Comparison of ENCODE assay signal across 21 mouse cellular contexts in genomic region chr16:91880869-91881767, GRCm38 (mm10).
DNase-seq lines count a peak whose midpoint lies in the region; ATAC-seq and TF ChIP-seq lines count a peak whose summit lies in the region.
"Had no signal": no experiment of that assay in that cellular context is flagged by ENCODE, and none has a peak within 500 bp of the region (broad histone marks: within the 10 kb centered on the region; RNA-seq: fewer than 3 reads in every experiment).

No protein-coding gene starts in this region.

- H3K4me2 ChIP-seq in liver, embryonic 15.5 days, result peak overlapping the region; percentile 9; the same call in 1 of the 2 replicates
- H3K4me2 ChIP-seq: embryonic facial prominence, embryonic 12.5 days; hindbrain, embryonic 13.5 days; lung, embryonic 14.5 days; neural tube, embryonic 12.5 days had no signal

- TF ChIP-seq CTCF in left cerebral cortex, adult 2 months (IDR thresholded peaks at IDR 0.05), result no peak
- TF ChIP-seq CTCF in MEL (IDR thresholded peaks at IDR 0.05 in 2 of 3, conservative IDR thresholded peaks at IDR 0.05 in 1 of 3; ENCODE audit: control insufficient read depth in 1 of 3, insufficient read depth in 1 of 3, low read depth in 2 of 3, low read length in 3 of 3, poor library complexity in 1 of 3, severe bottlenecking in 1 of 3), result no peak

- no peak for TF ChIP-seq RAD21 in MEL (IDR thresholded peaks at IDR 0.05; ENCODE audit: low read depth, low read length)

- ATAC-seq in cerebellum, adult (ENCODE audit: insufficient number of reproducible peaks, low FRiP score, low TSS enrichment), result no peak
- ATAC-seq in liver, embryonic 15.5 days (ENCODE audit: insufficient read depth), result peak; percentile 33; the same call in 1 of the 2 replicates
- ATAC-seq in erythroblast, adult 5-6 weeks (replicated peaks; ENCODE audit: low FRiP score, poor library complexity, severe bottlenecking), result no peak; the same call in 1 of the 2 replicates

- WGBS in liver, embryonic 15.5 days (ENCODE audit: insufficient replicate concordance), result 67% methylated on average over 11 of the region's 11 CpGs

- no peak overlapping the region for H3K4me3 ChIP-seq in left cerebral cortex, adult 2 months
- no peak overlapping the region for H3K4me3 ChIP-seq in MEL (ENCODE audit: control insufficient read depth in 1 of 2, insufficient read depth in 1 of 2, low read depth in 2 of 2, low read length in 2 of 2)
- no peak overlapping the region for H3K4me3 ChIP-seq in liver, embryonic 15.5 days (replicated peaks)
- H3K4me3 ChIP-seq: embryonic facial prominence, embryonic 12.5 days; erythroblast, embryonic 14.5 days; gastrocnemius, adult 2 months; hindbrain, embryonic 13.5 days; megakaryocyte, embryonic 14.5 days; neural tube, embryonic 12.5 days had no signal

- no peak for TF ChIP-seq EP300 in MEL (IDR thresholded peaks at IDR 0.05; ENCODE audit: low read depth in 1 of 2, low read length in 2 of 2)

- H3K36me3 ChIP-seq in MEL (ENCODE audit: control insufficient read depth in 1 of 2, insufficient read depth in 2 of 2, low read length in 2 of 2), result no peaks in the 10 kb centered on the region; a peak in 2 of 4 replicates
- no peaks in the 10 kb centered on the region for H3K36me3 ChIP-seq in liver, embryonic 15.5 days (replicated peaks)
- H3K36me3 ChIP-seq: embryonic facial prominence, embryonic 12.5 days had no signal

- intact Hi-C loops in left cerebral cortex, adult 2 months (cut with DNase I), result no loop called here
- intact Hi-C loops in left cerebral cortex, postnatal 36 days (cut with DNase I), result no loop called here

- no peaks in the 10 kb centered on the region for H3K9me3 ChIP-seq in MEL (replicated peaks; ENCODE audit: insufficient read depth, low read length)
- H3K9me3 ChIP-seq in liver, embryonic 15.5 days (replicated peaks), result no peaks in the 10 kb centered on the region
- H3K9me3 ChIP-seq: embryonic facial prominence, embryonic 12.5 days; hindbrain, embryonic 13.5 days; neural tube, embryonic 12.5 days had no signal

- peaks cover 0 to 6% of the 10 kb centered on the region in 2 experiments; a peak in 1 of 4 replicates for H3K4me1 ChIP-seq in MEL (ENCODE audit: control insufficient read depth in 1 of 2, insufficient read depth in 2 of 2, low read length in 2 of 2)
- H3K4me1 ChIP-seq in liver, embryonic 15.5 days (replicated peaks), result peaks cover 25% of the 10 kb centered on the region

- H3K27ac ChIP-seq in left cerebral cortex, adult 2 months, result 0 out of 2 replicates have a peak overlapping the region, but pooled peaks have one; percentile 2
- no peak overlapping the region for H3K27ac ChIP-seq in MEL (ENCODE audit: control insufficient read depth, low read depth, low read length)
- H3K27ac ChIP-seq in liver, embryonic 15.5 days (replicated peaks), result no peak overlapping the region
- H3K27ac ChIP-seq: hindbrain, embryonic 13.5 days; neural tube, embryonic 12.5 days had no signal

- no peak overlapping the region for H3K9ac ChIP-seq in MEL (ENCODE audit: control insufficient read depth, low read depth, low read length, poor library complexity, severe bottlenecking)
- no peak overlapping the region for H3K9ac ChIP-seq in liver, embryonic 15.5 days
- H3K9ac ChIP-seq: embryonic facial prominence, embryonic 12.5 days; hindbrain, embryonic 13.5 days; lung, embryonic 14.5 days; neural tube, embryonic 12.5 days had no signal

- H3K79me2 ChIP-seq in MEL (ENCODE audit: control insufficient read depth, insufficient read depth, low read length, poor library complexity), result no peaks in the 10 kb centered on the region

- peak; percentile 52 to 57 for DNase-seq in cerebellum, postnatal 10 days
- DNase-seq in left cerebral cortex, adult 2 months (ENCODE audit: extremely low spot score in 1 of 2, low spot score in 2 of 2), result no peak
- no peak for DNase-seq in left cerebral cortex, postnatal 36 days (ENCODE audit: low spot score in 2 of 2)
- DNase-seq in MEL (ENCODE audit: low read depth, low spot score), result no peak
- no peak for DNase-seq in urinary bladder, postnatal 10 days (ENCODE audit: low spot score)
- DNase-seq: adrenal gland, postnatal 25 days; cerebellum, adult 11-12 months; kidney, adult 11 months; lung, embryonic 14.5 days; midbrain, embryonic 14.5 days; thymus, adult 2 months; thymus, postnatal 4 days had no signal

- H3K27me3 ChIP-seq in MEL (ENCODE audit: control insufficient read depth in 1 of 2, insufficient read depth in 2 of 2, low read length in 2 of 2), result no peaks in the 10 kb centered on the region
- peaks cover 49% of the 10 kb centered on the region for H3K27me3 ChIP-seq in liver, embryonic 15.5 days
- H3K27me3 ChIP-seq: embryonic facial prominence, embryonic 12.5 days; hindbrain, embryonic 13.5 days; neural tube, embryonic 12.5 days had no signal

- no peak for TF ChIP-seq POLR2A in MEL (IDR thresholded peaks at IDR 0.05; ENCODE audit: control insufficient read depth in 1 of 2, insufficient read depth in 1 of 2, low read depth in 1 of 2, low read length in 2 of 2, poor library complexity in 1 of 2)

TF ChIP-seq in MEL, 35 proteins besides CTCF, POLR2A, EP300 and RAD21:
- TF ChIP-seq UBTF (IDR thresholded peaks at IDR 0.05; ENCODE audit: borderline replicate concordance, insufficient read depth, low read depth, low read length) (no peak), TAL1 (IDR thresholded peaks at IDR 0.05; ENCODE audit: low read length) (peak; percentile 39; the same call in 1 of the 2 replicates)
TF ChIP-seq in MEL: peak in this region for 1.

Comparison
In these comparisons a context has a peak if more than half of its experiments do, and no peak if none do; other contexts are left out.
1. DNase-seq: peak in cerebellum, postnatal 10 days (2 of 2); none in left cerebral cortex, adult 2 months (0 of 2), left cerebral cortex, postnatal 36 days (0 of 2), MEL (single experiment) and urinary bladder, postnatal 10 days (single experiment).